Mouse (Mus musculus) lung, embryonic 14.5 days (tissue): ENCODE measurements around the gene Gm4792. TPM values are rescaled to one million over a fixed set of nuclear protein-coding genes. Genes with fewer than 3 reads are reported as not detected.
A peak's percentile ranks its signal among the peaks of the same experiment; 100 is the strongest.

Source experiments
- ATAC-seq: fragments of 200-750 bp; cut with Nextera tagmentation; 2 replicates; pipeline ENCODE4 v1.8.0; 2017; ENCODE audit warnings: mild to moderate bottlenecking, moderate TSS enrichment, moderate library complexity; ENCODE audit not compliant: insufficient read depth
- DNase-seq: peaks from one replicate; pipeline ENCODE4 v3.0.0-alpha.2; 2015
- H3K27ac ChIP-seq: fragments of 300-500 bp; sonication (generic); 2 replicates; pipeline ENCODE4 v1.5.1; 2014; ENCODE audit warnings: low read depth, mild to moderate bottlenecking, moderate library complexity
- H3K27me3 ChIP-seq: fragments of 300-500 bp; sonication (generic); 2 replicates; pipeline ENCODE4 v1.6.1; 2014; ENCODE audit warnings: low read length, control low read depth; ENCODE audit not compliant: insufficient read depth
- H3K36me3 ChIP-seq: fragments of 300-500 bp; sonication (generic); 2 replicates; pipeline ENCODE4 v1.6.1; 2014; ENCODE audit warnings: control low read depth; ENCODE audit not compliant: insufficient read depth
- H3K4me1 ChIP-seq: fragments of 300-500 bp; sonication (generic); 2 replicates; pipeline ENCODE4 v1.6.1; 2014; ENCODE audit warnings: antibody characterized with exemption, control low read depth; ENCODE audit not compliant: insufficient read depth
- H3K4me2 ChIP-seq: fragments of 300-500 bp; sonication (generic); 2 replicates; pipeline ENCODE4 v1.6.1; 2014; ENCODE audit warnings: mild to moderate bottlenecking
- H3K4me3 ChIP-seq: fragments of 300-500 bp; sonication (generic); 2 replicates; pipeline ENCODE4 v1.5.1; 2014; ENCODE audit warnings: low read depth, low read length
- H3K9ac ChIP-seq: fragments of 300-500 bp; sonication (generic); 2 replicates; pipeline ENCODE4 v1.6.1; 2014
- H3K9me3 ChIP-seq: fragments of 300-500 bp; sonication (generic); 2 replicates; pipeline ENCODE4 v1.6.1; 2016; ENCODE audit warnings: low read depth, low read length, control low read depth
- CTCF ChIP-seq: IDR thresholded peaks from 2 replicates; pipeline ENCODE4 v1.5.1; 2016; ENCODE audit warnings: antibody characterized with exemption, low read depth
- WGBS: fragments of 180-500 bp; shearing (Covaris S2); extraction: QIAGEN DNeasy Blood & Tissue Kit; methylation state at CpG from one replicate; pipeline ENCODE4 v1.1.7; 2014; 5-methylcytosine and 5-hydroxymethylcytosine counted together
- polyA plus RNA-seq: library from polyadenylated mRNA; unstranded; fragments of >200 nt; fragmentation: Nextera tagmentation; extraction: Ambion mirVana; gene quantifications from 2 replicates; pipeline ENCODE4 v1.2.1, GENCODE M21; 2014

Gm4792 gene
- not detected in 2 replicates for polyA plus RNA-seq

DNA sequence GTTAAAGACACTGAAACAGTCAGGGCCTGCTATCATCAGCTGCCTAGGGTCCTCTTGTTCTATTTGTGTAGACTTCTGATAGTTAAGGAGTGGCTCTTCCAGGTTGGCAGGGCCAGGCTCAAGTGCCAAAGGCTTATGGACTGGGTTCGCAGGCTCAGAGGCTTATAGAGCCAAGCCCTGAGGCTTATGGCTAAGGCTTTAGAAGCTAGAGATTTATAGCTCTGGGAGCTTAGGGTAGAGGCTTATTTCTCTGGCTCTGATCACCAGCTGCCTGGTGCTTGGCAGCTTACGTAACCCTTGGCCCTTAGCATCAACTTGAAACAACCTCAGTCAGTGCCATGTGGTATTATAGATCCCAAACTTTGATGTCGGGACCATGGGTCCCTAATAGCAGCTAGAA lies at the start of gene Gm4792:
Gene Gm4792, minus strand, starts transcription at position 233 of the 400 bp plus-strand sequence.
- no peak for TF ChIP-seq CTCF
- Histone ChIP-seq H3K27me3 (no peaks in the 10 kb centered on the region), H3K9me3 (no peaks in the 10 kb centered on the region), H3K36me3 (no peaks in the 10 kb centered on the region), H3K4me1 (no peaks in the 10 kb centered on the region), H3K27ac (no peak within 1 kb of the TSS), H3K9ac (no peak within 1 kb of the TSS), H3K4me3 (no peak within 1 kb of the TSS), H3K4me2 (no peak within 1 kb of the TSS)
- 87% methylated on average over 3 of the region's 3 CpGs for WGBS
- ATAC-seq (no peak), DNase-seq (no peak)

DNA sequence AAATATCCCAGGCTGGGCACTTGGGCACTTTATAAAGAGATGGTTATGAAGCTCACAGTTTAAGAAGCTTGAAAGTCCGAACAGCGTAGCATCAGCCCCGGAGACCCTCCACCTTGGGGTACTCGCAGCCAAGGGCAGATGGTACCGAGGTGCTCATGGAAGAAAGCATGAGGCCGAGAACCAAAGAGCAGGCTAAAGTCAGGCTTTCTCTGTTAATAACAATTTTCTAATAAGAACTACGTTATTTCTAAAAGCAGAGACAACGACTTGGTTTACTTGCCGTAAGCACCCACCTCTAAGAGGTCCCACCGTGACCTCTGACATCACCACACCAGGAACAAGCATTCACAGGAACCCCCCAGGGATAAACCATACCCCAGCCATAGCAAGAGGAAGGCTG lies 49.5 kb upstream of the Gm4792 start:
- ATAC-seq, result no peak
- H3K27ac ChIP-seq, result no peak overlapping the region
- no peaks in the 10 kb centered on the region for H3K36me3 ChIP-seq
- H3K4me3 ChIP-seq, result no peak overlapping the region
- DNase-seq, result no peak
- no peak for TF ChIP-seq CTCF
- no peaks in the 10 kb centered on the region for H3K9me3 ChIP-seq
- no peak overlapping the region for H3K4me2 ChIP-seq
- H3K4me1 ChIP-seq, result peaks cover 4% of the 10 kb centered on the region; the same call in 1 of the 2 replicates
- no peaks in the 10 kb centered on the region for H3K27me3 ChIP-seq
- H3K9ac ChIP-seq, result no peak overlapping the region
- 94% methylated on average over 10 of the region's 10 CpGs for WGBS

DNA sequence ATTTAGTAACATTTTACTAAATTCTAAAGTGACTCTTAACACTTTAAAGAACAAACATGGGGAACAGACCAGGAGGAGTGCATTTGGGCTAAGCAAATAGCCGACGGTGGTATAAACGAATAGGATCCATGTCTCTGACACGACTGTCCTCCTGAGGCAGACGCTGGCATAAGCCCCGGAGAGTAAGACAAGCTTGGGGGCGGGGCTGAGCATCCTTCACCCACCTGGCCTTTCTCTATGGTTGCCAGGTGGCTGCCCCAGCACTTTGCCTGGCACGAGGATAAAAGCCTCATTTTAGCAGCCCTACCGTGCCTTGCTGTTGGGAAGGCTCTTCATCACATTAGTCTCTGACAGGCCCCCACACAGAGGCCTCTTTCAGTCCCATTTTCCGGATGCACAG lies 48.8 kb upstream of the Gm4792 start:
- Histone ChIP-seq H3K4me1 (peaks cover 4% of the 10 kb centered on the region; the same call in 1 of the 2 replicates), H3K36me3 (no peaks in the 10 kb centered on the region), H3K4me2 (no peak overlapping the region), H3K9me3 (no peaks in the 10 kb centered on the region), H3K27ac (no peak overlapping the region), H3K4me3 (no peak overlapping the region), H3K27me3 (no peaks in the 10 kb centered on the region), H3K9ac (no peak overlapping the region)
- WGBS, result 57% methylated on average over 10 of the region's 10 CpGs
- TF ChIP-seq CTCF, result no peak
- no peak for DNase-seq
- no peak for ATAC-seq

DNA sequence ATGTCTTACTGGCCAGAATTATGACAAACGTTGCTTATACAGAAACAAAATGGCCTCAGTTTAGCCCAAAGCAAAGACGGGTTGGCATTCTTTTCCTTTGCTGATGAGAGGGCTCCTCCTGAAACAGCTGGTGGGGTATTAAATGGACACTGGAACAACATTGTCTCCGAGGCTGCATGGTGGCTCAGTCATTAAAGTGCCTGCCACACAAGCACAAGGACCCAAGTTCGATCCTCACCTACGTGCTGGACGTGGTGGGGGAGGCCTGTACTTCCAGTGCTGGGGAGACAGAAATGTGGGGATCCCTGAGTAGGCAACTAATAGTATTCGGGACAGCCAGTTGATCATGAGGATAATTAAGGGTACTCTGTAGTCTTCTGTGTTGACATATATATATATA lies 48.1 kb upstream of the Gm4792 start:
- WGBS, result 83% methylated on average over 7 of the region's 7 CpGs

DNA sequence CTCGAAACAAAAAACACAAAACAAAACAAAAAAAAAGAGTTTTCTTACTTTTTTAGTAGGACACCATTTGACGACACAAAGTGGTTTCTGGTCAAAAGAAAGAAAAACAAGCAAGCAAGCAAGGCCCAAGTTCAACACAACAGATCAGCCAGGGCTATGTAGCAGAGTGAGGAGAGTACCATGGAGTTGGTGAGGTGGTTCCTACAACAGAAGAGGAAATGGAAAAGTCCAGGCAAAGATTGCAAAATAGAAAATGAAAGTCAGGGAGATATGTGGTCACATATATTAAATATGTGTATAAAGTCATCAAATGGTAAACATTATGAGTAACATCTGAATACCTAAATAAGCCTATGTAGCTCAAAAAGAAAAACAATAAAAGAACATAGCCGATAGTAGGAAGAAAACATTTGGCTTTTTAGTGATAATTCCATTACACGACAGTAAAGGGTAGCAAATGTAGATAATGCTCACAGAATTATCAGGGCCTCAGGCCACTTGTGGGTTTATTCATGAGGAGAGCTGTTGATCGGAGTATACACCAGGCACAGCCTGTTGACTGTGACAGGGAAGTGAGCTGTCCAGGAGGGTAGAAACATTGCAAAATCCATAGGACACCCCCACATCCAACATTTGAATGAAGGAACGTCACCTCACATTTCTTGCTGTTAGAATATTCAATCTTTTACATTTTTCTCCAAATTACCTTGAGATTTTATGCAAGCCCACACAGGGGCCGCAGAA lies 47.2 kb upstream of the Gm4792 start:
- H3K27me3 ChIP-seq, result no peaks in the 10 kb centered on the region
- H3K9me3 ChIP-seq, result no peaks in the 10 kb centered on the region
- no peak overlapping the region for H3K27ac ChIP-seq
- DNase-seq, result no peak
- WGBS, result 83% methylated on average over 7 of the region's 7 CpGs
- no peak overlapping the region for H3K9ac ChIP-seq
- TF ChIP-seq CTCF, result no peak
- peaks cover 4% of the 10 kb centered on the region; the same call in 1 of the 2 replicates for H3K4me1 ChIP-seq
- H3K4me3 ChIP-seq, result no peak overlapping the region
- H3K36me3 ChIP-seq, result no peaks in the 10 kb centered on the region
- H3K4me2 ChIP-seq, result no peak overlapping the region
- no peak for ATAC-seq

More for the DNA sequence above, 48.1 kb upstream of the Gm4792 start:
- Histone ChIP-seq H3K36me3 (no peaks in the 10 kb centered on the region), H3K27ac (no peak overlapping the region), H3K4me1 (peaks cover 4% of the 10 kb centered on the region; the same call in 1 of the 2 replicates), H3K27me3 (no peaks in the 10 kb centered on the region), H3K9me3 (no peaks in the 10 kb centered on the region), H3K4me3 (no peak overlapping the region), H3K9ac (no peak overlapping the region), H3K4me2 (no peak overlapping the region)
- DNase-seq, result no peak
- TF ChIP-seq CTCF, result no peak
- no peak for ATAC-seq

DNA sequence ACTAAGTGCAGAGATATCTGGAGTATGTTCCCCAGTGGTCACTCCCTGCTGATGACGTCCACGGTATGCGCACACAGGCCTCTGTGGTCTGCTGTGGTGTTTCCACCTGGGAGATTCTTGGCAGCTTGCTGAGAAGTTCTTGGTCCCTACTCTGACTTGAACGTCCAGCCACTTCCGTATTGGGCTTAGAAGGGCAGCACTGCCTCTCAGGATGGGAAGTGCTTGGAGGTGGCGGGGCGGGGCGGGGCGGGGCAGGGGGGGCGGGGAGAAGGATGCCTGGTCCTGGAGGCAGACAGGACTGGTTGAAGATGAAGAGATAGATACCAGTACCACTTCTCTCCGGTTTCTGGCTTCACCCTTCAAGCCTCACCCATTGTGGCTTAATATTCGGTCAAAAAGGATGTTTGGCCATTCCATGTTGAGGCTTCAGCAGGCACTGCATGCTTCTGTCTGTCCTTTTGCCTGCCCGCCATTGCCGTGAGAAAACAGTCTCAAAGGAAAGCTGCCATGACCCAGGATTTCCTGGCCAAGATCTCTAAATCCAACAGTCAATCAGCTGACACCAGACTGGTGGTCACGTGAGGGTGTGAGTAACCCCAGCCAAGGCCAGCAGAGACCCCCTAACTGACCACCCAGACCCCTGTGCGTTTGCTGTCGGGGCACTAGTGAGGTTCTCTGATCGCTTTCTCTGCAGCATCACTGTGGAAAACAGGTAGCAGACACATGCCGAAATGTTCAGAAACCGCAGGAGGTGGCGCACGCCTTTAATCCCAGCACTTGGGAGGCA lies 46.3 kb upstream of the Gm4792 start:
- Histone ChIP-seq H3K27ac (no peak overlapping the region), H3K9ac (no peak overlapping the region), H3K9me3 (no peaks in the 10 kb centered on the region), H3K36me3 (no peaks in the 10 kb centered on the region), H3K4me2 (peak overlapping the region; percentile 25; the same call in 1 of the 2 replicates), H3K4me3 (no peak overlapping the region), H3K4me1 (no peaks in the 10 kb centered on the region), H3K27me3 (no peaks in the 10 kb centered on the region)
- 47% methylated on average over 22 of the region's 22 CpGs for WGBS
- peak; percentile 11 for DNase-seq
- TF ChIP-seq CTCF, result no peak
- ATAC-seq, result peak; percentile 24; the same call in 1 of the 2 replicates

DNA sequence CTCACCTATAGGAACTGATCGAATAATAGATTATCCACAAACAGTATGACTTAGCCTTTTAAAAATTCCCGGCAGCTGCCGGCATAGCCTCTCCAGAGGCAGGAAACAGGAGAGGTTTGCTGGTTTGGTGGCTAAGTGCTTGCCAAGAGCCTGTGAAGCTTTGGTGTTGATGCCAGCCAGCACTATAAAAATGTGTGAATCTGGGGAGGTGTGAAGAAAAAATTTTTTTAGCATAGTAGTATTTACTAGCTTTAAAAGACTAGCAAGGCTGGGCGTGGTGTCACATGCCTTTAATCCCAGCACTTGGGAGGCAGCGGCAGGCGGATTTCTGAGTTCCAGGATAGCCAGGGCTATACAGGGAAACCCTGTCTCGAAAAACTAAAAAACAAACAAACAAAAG lies 45.1 kb upstream of the Gm4792 start:
- Histone ChIP-seq H3K4me1 (no peaks in the 10 kb centered on the region), H3K27ac (no peak overlapping the region), H3K4me2 (no peak overlapping the region), H3K36me3 (no peaks in the 10 kb centered on the region), H3K9ac (no peak overlapping the region), H3K4me3 (no peak overlapping the region), H3K27me3 (no peaks in the 10 kb centered on the region), H3K9me3 (no peaks in the 10 kb centered on the region)
- 75% methylated on average over 7 of the region's 7 CpGs for WGBS
- TF ChIP-seq CTCF, result no peak
- ATAC-seq (no peak), DNase-seq (no peak)
